Mouse (Mus musculus): Measurements from ENCODE around the gene Exoc2.

DNA sequence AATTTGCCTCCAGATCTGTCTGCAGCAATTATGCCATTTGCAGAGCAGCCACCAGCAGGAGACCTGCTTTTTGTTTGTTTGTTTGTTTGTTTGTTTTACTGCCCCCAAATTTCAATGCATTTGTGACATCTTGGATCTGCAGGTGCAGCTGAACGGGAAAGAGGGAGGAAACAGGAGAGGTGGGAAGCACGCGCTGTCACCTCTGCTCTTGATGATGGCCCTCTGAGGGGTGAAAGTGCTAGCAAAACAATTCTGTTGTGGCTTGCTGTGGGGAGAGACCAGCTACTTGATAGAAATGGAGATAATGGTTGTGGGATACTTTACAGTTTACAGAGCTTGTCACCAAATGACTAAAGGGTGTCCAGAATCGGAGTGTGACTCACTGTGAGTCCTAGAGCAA lies 177.9 kb downstream of the Exoc2 start:
- TF ChIP-seq HCFC1 (IDR thresholded peaks at IDR 0.05; ENCODE audit: borderline replicate concordance, insufficient read depth, low read length) (no peak), MAFK (IDR thresholded peaks at IDR 0.05; ENCODE audit: insufficient read depth, low read depth, low read length) (no peak), CHD2 (IDR thresholded peaks at IDR 0.05; ENCODE audit: low read depth, low read length) (no peak), ZNF384 (IDR thresholded peaks at IDR 0.05; ENCODE audit: low read depth, low read length) (no peak), ZC3H11A (IDR thresholded peaks at IDR 0.05; ENCODE audit: borderline replicate concordance, low read depth, low read length) (no peak)

All from ES-E14 (cell line).